Mouse (Mus musculus) intestine, embryonic 15.5 days (tissue): ENCODE results near the gene Gm17349. TPM values are rescaled to one million over a fixed set of nuclear protein-coding genes. Genes with fewer than 3 reads are reported as not detected.
"Not testable (repeated sequence)": the region's sequence is repeated elsewhere in the genome, so short reads cannot be mapped to it uniquely, and the experiment has no call there.

Experiments used
- ATAC-seq: fragments of 200-750 bp; cut with Nextera tagmentation; 2 replicates; pipeline ENCODE4 v1.8.0; 2017; ENCODE audit warnings: moderate TSS enrichment, moderate library complexity
- H3K27ac ChIP-seq: fragments of 300-500 bp; sonication (generic); 2 replicates; pipeline ENCODE4 v1.5.1; 2015; ENCODE audit warnings: mild to moderate bottlenecking, inconsistent platforms
- H3K27me3 ChIP-seq: fragments of 300-500 bp; sonication (generic); replicated peaks from 2 replicates; pipeline ENCODE4 v1.6.1; 2015; ENCODE audit warnings: inconsistent platforms
- H3K36me3 ChIP-seq: fragments of 300-500 bp; sonication (generic); 2 replicates; pipeline ENCODE4 v1.6.1; 2015; ENCODE audit warnings: inconsistent platforms
- H3K4me1 ChIP-seq: fragments of 300-500 bp; sonication (generic); replicated peaks from 2 replicates; pipeline ENCODE4 v1.6.1; 2015; ENCODE audit warnings: inconsistent platforms
- H3K4me2 ChIP-seq: fragments of 300-500 bp; sonication (generic); replicated peaks from 2 replicates; pipeline ENCODE4 v1.6.1; 2015; ENCODE audit warnings: mild to moderate bottlenecking, inconsistent platforms
- H3K4me3 ChIP-seq: fragments of 300-500 bp; sonication (generic); replicated peaks from 2 replicates; pipeline ENCODE4 v1.5.1; 2015; ENCODE audit warnings: inconsistent platforms
- H3K9ac ChIP-seq: fragments of 300-500 bp; sonication (generic); 2 replicates; pipeline ENCODE4 v1.6.1; 2015; ENCODE audit warnings: inconsistent platforms
- H3K9me3 ChIP-seq: fragments of 300-500 bp; sonication (generic); 2 replicates; pipeline ENCODE4 v1.6.1; 2016; ENCODE audit warnings: inconsistent platforms
- WGBS: fragments of 180-500 bp; shearing (Covaris S2); methylation state at CpG from one replicate; pipeline ENCODE4 v1.1.7; 2015; 5-methylcytosine and 5-hydroxymethylcytosine counted together
- polyA plus RNA-seq: library from polyadenylated mRNA; unstranded; fragments of >200 nt; fragmentation: Nextera tagmentation; extraction: Ambion mirVana; gene quantifications from 2 replicates; pipeline ENCODE4 v1.2.1, GENCODE M21; 2015

Gm17349 gene
- polyA plus RNA-seq, 1 experiment from 2014 or later, result not detected

- Histone ChIP-seq H3K4me3 (peak overlapping the region; percentile 89), H3K9ac (peak overlapping the region; percentile 98), H3K4me2 (peak overlapping the region; percentile 72), H3K9me3 (no peaks in the 10 kb centered on the region), H3K27me3 (no peaks in the 10 kb centered on the region), H3K27ac (peak overlapping the region; percentile 45; the same call in 1 of the 2 replicates), H3K36me3 (peaks cover 16% of the 10 kb centered on the region; the same call in 1 of the 2 replicates), H3K4me1 (peaks cover 43% of the 10 kb centered on the region)
- WGBS, result 65% methylated on average over 9 of the region's 9 CpGs
- ATAC-seq, result no peak
These were observed 2.2 kb downstream of the Gm17349 start for GRCm38 (mm10) chr15:99703104-99703503.

GRCm38 (mm10) chr15:99701999-99702900 lies 3.0 kb downstream of the Gm17349 start, which contains the start of gene Smarcd1:
Gene Smarcd1 (plus strand): TSS chr15:99702129.
- H3K27me3 ChIP-seq, result no peaks in the 10 kb centered on the region
- peak; percentile 86 for ATAC-seq
- peak within 1 kb of the TSS; percentile 89 for H3K4me3 ChIP-seq
- under 1% methylated on average over 60 of the region's 71 CpGs for WGBS
- peak within 1 kb of the TSS; percentile 98 for H3K9ac ChIP-seq
- H3K27ac ChIP-seq, result peak within 1 kb of the TSS; percentile 97
- 0 out of 2 replicates have a peak, but pooled peaks cover 7% of the 10 kb centered on the region for H3K36me3 ChIP-seq
- no peaks in the 10 kb centered on the region for H3K9me3 ChIP-seq
- peak within 1 kb of the TSS; percentile 72 for H3K4me2 ChIP-seq
- peaks cover 43% of the 10 kb centered on the region for H3K4me1 ChIP-seq

GRCm38 (mm10) chr15:99701640-99701998 lies 3.7 kb downstream of the Gm17349 start:
- Histone ChIP-seq H3K9ac (peak overlapping the region; percentile 98), H3K4me2 (peak overlapping the region; percentile 72), H3K4me1 (peaks cover 43% of the 10 kb centered on the region), H3K4me3 (peak overlapping the region; percentile 89), H3K27ac (peak overlapping the region; percentile 97; the same call in 1 of the 2 replicates)
- not testable (repeated sequence) for ATAC-seq, H3K36me3 ChIP-seq, H3K9me3 ChIP-seq, H3K27me3 ChIP-seq
- 36% methylated on average over 16 of the region's 16 CpGs for WGBS

GRCm38 (mm10) chr15:99700219-99701106 lies 4.8 kb downstream of the Gm17349 start:
- Histone ChIP-seq H3K9me3 (no peaks in the 10 kb centered on the region), H3K9ac (no peak overlapping the region), H3K27me3 (peaks cover 11% of the 10 kb centered on the region; the same call in 1 of the 2 replicates), H3K36me3 (0 out of 2 replicates have a peak, but pooled peaks cover 7% of the 10 kb centered on the region), H3K4me3 (0 out of 2 replicates have a peak overlapping the region, but pooled peaks have one; percentile 89), H3K4me1 (peaks cover 43% of the 10 kb centered on the region), H3K4me2 (peak overlapping the region; percentile 72), H3K27ac (peak overlapping the region; percentile 71)
- WGBS, result 71% methylated on average over 18 of the region's 18 CpGs
- ATAC-seq, result peak; percentile 74

- H3K4me1 ChIP-seq, result peaks cover 41% of the 10 kb centered on the region
- 82% methylated on average over 10 of the region's 10 CpGs for WGBS
- H3K9me3 ChIP-seq, result no peaks in the 10 kb centered on the region
- no peak overlapping the region; the same call in 1 of the 2 replicates for H3K4me2 ChIP-seq
- 0 out of 2 replicates have a peak, but pooled peaks cover 6% of the 10 kb centered on the region for H3K36me3 ChIP-seq
- peak overlapping the region; percentile 28; the same call in 1 of the 2 replicates for H3K27ac ChIP-seq
- no peak for ATAC-seq
- no peak overlapping the region for H3K9ac ChIP-seq
- H3K4me3 ChIP-seq, result no peak overlapping the region
- peaks cover 11% of the 10 kb centered on the region; the same call in 1 of the 2 replicates for H3K27me3 ChIP-seq
These were observed 5.6 kb downstream of the Gm17349 start for GRCm38 (mm10) chr15:99699715-99700114.

- Histone ChIP-seq H3K4me2 (0 out of 2 replicates have a peak overlapping the region, but pooled peaks have one; percentile 7), H3K9ac (no peak overlapping the region), H3K27me3 (peaks cover 11% of the 10 kb centered on the region; the same call in 1 of the 2 replicates), H3K27ac (no peak overlapping the region), H3K4me1 (peaks cover 31% of the 10 kb centered on the region), H3K9me3 (no peaks in the 10 kb centered on the region), H3K4me3 (no peak overlapping the region), H3K36me3 (no peaks in the 10 kb centered on the region)
- WGBS, result 33% methylated on average over 20 of the region's 20 CpGs
- ATAC-seq, result no peak
These were observed 6.7 kb downstream of the Gm17349 start for GRCm38 (mm10) chr15:99698533-99699085.

- H3K4me3 ChIP-seq, result no peak overlapping the region
- H3K36me3 ChIP-seq, result no peaks in the 10 kb centered on the region
- no peak overlapping the region for H3K4me2 ChIP-seq
These were observed 8.0 kb downstream of the Gm17349 start for GRCm38 (mm10) chr15:99697309-99697708.

GRCm38 (mm10) chr15:99691976-99692375 lies 13.3 kb downstream of the Gm17349 start:
- ATAC-seq, result no peak
- no peak overlapping the region for H3K4me3 ChIP-seq
- no peaks in the 10 kb centered on the region for H3K9me3 ChIP-seq
- H3K27ac ChIP-seq, result no peak overlapping the region
- H3K4me1 ChIP-seq, result no peaks in the 10 kb centered on the region
- H3K9ac ChIP-seq, result no peak overlapping the region
- peaks cover 16% of the 10 kb centered on the region for H3K27me3 ChIP-seq
- H3K36me3 ChIP-seq, result no peaks in the 10 kb centered on the region
- WGBS, result 46% methylated on average over 9 of the region's 9 CpGs
- no peak overlapping the region for H3K4me2 ChIP-seq

More at GRCm38 (mm10) chr15:99697309-99697708, 8.0 kb downstream of the Gm17349 start:
- Histone ChIP-seq H3K27ac (no peak overlapping the region), H3K9ac (no peak overlapping the region), H3K9me3 (no peaks in the 10 kb centered on the region), H3K4me1 (peaks cover 20% of the 10 kb centered on the region), H3K27me3 (peaks cover 11% of the 10 kb centered on the region)
- 5% methylated on average over 2 of the region's 2 CpGs for WGBS
- ATAC-seq, result no peak

GRCm38 (mm10) chr15:99690924-99691323 lies 14.4 kb downstream of the Gm17349 start:
- Histone ChIP-seq H3K4me1 (no peaks in the 10 kb centered on the region), H3K9me3 (no peaks in the 10 kb centered on the region), H3K9ac (no peak overlapping the region), H3K36me3 (no peaks in the 10 kb centered on the region), H3K4me2 (no peak overlapping the region), H3K4me3 (no peak overlapping the region), H3K27me3 (peaks cover 6% of the 10 kb centered on the region), H3K27ac (no peak overlapping the region)
- WGBS, result 22% methylated on average over 4 of the region's 4 CpGs
- ATAC-seq, result no peak

- Histone ChIP-seq H3K9me3 (no peaks in the 10 kb centered on the region), H3K9ac (no peak overlapping the region), H3K4me3 (no peak overlapping the region), H3K4me2 (no peak overlapping the region), H3K4me1 (no peaks in the 10 kb centered on the region), H3K36me3 (no peaks in the 10 kb centered on the region), H3K27ac (no peak overlapping the region), H3K27me3 (peaks cover 6% of the 10 kb centered on the region)
- ATAC-seq, result peak; percentile 58
- WGBS, result 5% methylated on average over 4 of the region's 4 CpGs
These were observed 16.6 kb downstream of the Gm17349 start for GRCm38 (mm10) chr15:99688712-99689111.

- Histone ChIP-seq H3K4me1 (no peaks in the 10 kb centered on the region), H3K9ac (no peak overlapping the region), H3K27ac (no peak overlapping the region), H3K4me2 (no peak overlapping the region), H3K27me3 (0 out of 2 replicates have a peak, but pooled peaks cover 6% of the 10 kb centered on the region), H3K4me3 (no peak overlapping the region), H3K9me3 (no peaks in the 10 kb centered on the region), H3K36me3 (no peaks in the 10 kb centered on the region)
- WGBS, result 87% methylated on average over 5 of the region's 5 CpGs
- no peak for ATAC-seq
These were observed 21.1 kb downstream of the Gm17349 start for GRCm38 (mm10) chr15:99684156-99684555.
